Mouse (Mus musculus) ES-Bruce4 (cell line): ENCODE measurements around the gene Plpp6. TPM values are rescaled to one million over a fixed set of nuclear protein-coding genes. Genes with fewer than 3 reads are reported as not detected.

Source experiments
- H3K27ac ChIP-seq: 2 replicates; pipeline ENCODE4 v1.5.1; 2012; ENCODE audit warnings: low read length, inconsistent platforms; ENCODE audit not compliant: insufficient read depth
- H3K27me3 ChIP-seq: 2 replicates; pipeline ENCODE4 v1.6.1; 2012; ENCODE audit warnings: mild to moderate bottlenecking, low read length, inconsistent platforms; ENCODE audit not compliant: control insufficient read depth, poor library complexity, insufficient read depth, severe bottlenecking
- H3K36me3 ChIP-seq: 2 replicates; pipeline ENCODE4 v1.6.1; 2012; ENCODE audit warnings: inconsistent platforms, mild to moderate bottlenecking, low read length, moderate library complexity; ENCODE audit not compliant: control insufficient read depth, poor library complexity, insufficient read depth, severe bottlenecking
- H3K4me1 ChIP-seq: one replicate; pipeline ENCODE4 v1.8.1; 2011; ENCODE audit warnings: low read length; ENCODE audit not compliant: control insufficient read depth, insufficient read depth
- H3K4me3 ChIP-seq: 2 replicates; pipeline ENCODE4 v1.5.1; 2011; ENCODE audit warnings: low read depth, mild to moderate bottlenecking, low read length
- H3K9ac ChIP-seq: 2 replicates; pipeline ENCODE4 v1.6.1; 2012; ENCODE audit warnings: low read depth, mild to moderate bottlenecking, inconsistent platforms; ENCODE audit not compliant: poor library complexity, severe bottlenecking
- H3K9me3 ChIP-seq: replicated peaks from 2 replicates; pipeline ENCODE4 v1.6.1; 2012; ENCODE audit warnings: mild to moderate bottlenecking, low read length, inconsistent platforms; ENCODE audit not compliant: control insufficient read depth, poor library complexity, insufficient read depth, severe bottlenecking
- CTCF ChIP-seq: IDR thresholded peaks from one replicate; pipeline ENCODE4 v1.8.1; 2011; ENCODE audit warnings: low read depth, low read length
- EP300 ChIP-seq: IDR thresholded peaks from 2 replicates; pipeline ENCODE4 v1.6.1; 2011; ENCODE audit warnings: low read depth, low read length; ENCODE audit not compliant: insufficient read depth
- POLR2A ChIP-seq: IDR thresholded peaks from one replicate; pipeline ENCODE4 v1.8.1; 2011; ENCODE audit warnings: low read length; ENCODE audit not compliant: insufficient read depth
- polyA plus RNA-seq: library from polyadenylated mRNA; stranded (reverse); fragments of >200 nt; gene quantifications from 2 replicates; pipeline ENCODE4 v1.2.4, GENCODE M21; 2011; ENCODE audit warnings: low read depth; ENCODE audit not compliant: missing spikeins, insufficient read depth, insufficient read length

Plpp6 gene
- polyA plus RNA-seq, 1 experiment: 3.4 TPM

- H3K9ac ChIP-seq: no peak overlapping the region
- no peaks in the 10 kb centered on the region for H3K36me3 ChIP-seq
- H3K27me3 ChIP-seq: peaks cover 2% of the 10 kb centered on the region
- H3K4me3 ChIP-seq: no peak overlapping the region
- no peaks in the 10 kb centered on the region for H3K4me1 ChIP-seq
- no peaks in the 10 kb centered on the region for H3K9me3 ChIP-seq
- TF ChIP-seq EP300 (no peak), POLR2A (no peak), CTCF (no peak)
- no peak overlapping the region for H3K27ac ChIP-seq
These were observed 5.5 kb downstream of the Plpp6 start for GRCm38 (mm10) chr19:28969231-28969630.

GRCm38 (mm10) chr19:28970251-28970650 is 6.5 kb downstream of the Plpp6 start:
- TF ChIP-seq CTCF (no peak), POLR2A (no peak), EP300 (no peak)
- no peaks in the 10 kb centered on the region for H3K4me1 ChIP-seq
- H3K9me3 ChIP-seq: no peaks in the 10 kb centered on the region
- no peaks in the 10 kb centered on the region for H3K36me3 ChIP-seq
- H3K27me3 ChIP-seq: peaks cover 2% of the 10 kb centered on the region
- H3K9ac ChIP-seq: no peak overlapping the region
- H3K4me3 ChIP-seq: no peak overlapping the region
- no peak overlapping the region for H3K27ac ChIP-seq

GRCm38 (mm10) chr19:28974862-28975611 is 11.3 kb downstream of the Plpp6 start:
- no peaks in the 10 kb centered on the region for H3K36me3 ChIP-seq
- no peaks in the 10 kb centered on the region for H3K9me3 ChIP-seq
- peak overlapping the region; percentile 72 for H3K4me3 ChIP-seq
- TF ChIP-seq CTCF (peak; percentile 85), EP300 (no peak), POLR2A (no peak)
- H3K9ac ChIP-seq: no peak overlapping the region
- no peak overlapping the region for H3K27ac ChIP-seq
- H3K27me3 ChIP-seq: peaks cover 2% of the 10 kb centered on the region; the same call in 1 of the 2 replicates
- no peaks in the 10 kb centered on the region for H3K4me1 ChIP-seq

- no peak for TF ChIP-seq CTCF
- TF ChIP-seq POLR2A: no peak
- Histone ChIP-seq H3K9me3 (no peaks in the 10 kb centered on the region), H3K36me3 (no peaks in the 10 kb centered on the region), H3K27ac (no peak overlapping the region), H3K4me3 (no peak overlapping the region), H3K27me3 (no peaks in the 10 kb centered on the region), H3K9ac (no peak overlapping the region), H3K4me1 (no peaks in the 10 kb centered on the region)
These were observed 18.9 kb downstream of the Plpp6 start for GRCm38 (mm10) chr19:28982617-28983016.

GRCm38 (mm10) chr19:28989515-28989914 is 25.8 kb downstream of the Plpp6 start:
- H3K9me3 ChIP-seq: no peaks in the 10 kb centered on the region
- H3K9ac ChIP-seq: peak overlapping the region; percentile 82
- H3K4me1 ChIP-seq: peaks cover 2% of the 10 kb centered on the region
- 0 out of 2 replicates have a peak overlapping the region, but pooled peaks have one; percentile 66 for H3K27ac ChIP-seq
- no peaks in the 10 kb centered on the region for H3K27me3 ChIP-seq
- no peaks in the 10 kb centered on the region for H3K36me3 ChIP-seq
- peak overlapping the region; percentile 77; the same call in 1 of the 2 replicates for H3K4me3 ChIP-seq
- no peak for TF ChIP-seq CTCF
- TF ChIP-seq POLR2A: no peak
- no peak for TF ChIP-seq EP300

GRCm38 (mm10) chr19:28990194-28990589 is 26.4 kb downstream of the Plpp6 start, which contains the start of gene Cdc37l1:
Cdc37l1 (plus strand) TSS chr19:28990352.
- no peaks in the 10 kb centered on the region for H3K9me3 ChIP-seq
- peak within 1 kb of the TSS; percentile 77 for H3K4me3 ChIP-seq
- no peak for TF ChIP-seq CTCF
- H3K4me1 ChIP-seq: peaks cover 2% of the 10 kb centered on the region
- no peaks in the 10 kb centered on the region for H3K27me3 ChIP-seq
- peak within 1 kb of the TSS; percentile 82 for H3K9ac ChIP-seq
- H3K36me3 ChIP-seq: peaks cover 5% of the 10 kb centered on the region
- peak within 1 kb of the TSS; percentile 66; the same call in 1 of the 2 replicates for H3K27ac ChIP-seq
